Mouse (Mus musculus) midbrain, embryonic 13.5 days (tissue): ENCODE data around the gene Tesc. TPM values are rescaled to one million over a fixed set of nuclear protein-coding genes. Genes with fewer than 3 reads are reported as not detected.

Experiments used
- ATAC-seq: fragments of 200-750 bp; cut with Nextera tagmentation; 2 replicates; pipeline ENCODE4 v1.8.0; 2017; ENCODE audit warnings: mild to moderate bottlenecking, moderate TSS enrichment, moderate library complexity
- H3K27ac ChIP-seq: fragments of 300-500 bp; sonication (generic); 2 replicates; pipeline ENCODE4 v1.5.1; 2015; ENCODE audit warnings: inconsistent platforms, mild to moderate bottlenecking, moderate library complexity
- H3K27me3 ChIP-seq: fragments of 300-500 bp; sonication (generic); 2 replicates; pipeline ENCODE4 v1.6.1; 2015; ENCODE audit warnings: mild to moderate bottlenecking, inconsistent platforms
- H3K36me3 ChIP-seq: fragments of 300-500 bp; sonication (generic); 2 replicates; pipeline ENCODE4 v1.6.1; 2015; ENCODE audit warnings: mild to moderate bottlenecking, inconsistent platforms
- H3K4me1 ChIP-seq: fragments of 300-500 bp; sonication (generic); replicated peaks from 2 replicates; pipeline ENCODE4 v1.6.1; 2015; ENCODE audit warnings: inconsistent platforms
- H3K4me2 ChIP-seq: fragments of 300-500 bp; sonication (generic); replicated peaks from 2 replicates; pipeline ENCODE4 v1.6.1; 2015; ENCODE audit warnings: moderate library complexity, mild to moderate bottlenecking, inconsistent platforms
- H3K4me3 ChIP-seq: fragments of 300-500 bp; sonication (generic); replicated peaks from 2 replicates; pipeline ENCODE4 v1.5.1; 2015; ENCODE audit warnings: mild to moderate bottlenecking, inconsistent platforms
- H3K9ac ChIP-seq: fragments of 300-500 bp; sonication (generic); replicated peaks from 2 replicates; pipeline ENCODE4 v1.6.1; 2015; ENCODE audit warnings: mild to moderate bottlenecking, inconsistent platforms
- H3K9me3 ChIP-seq: fragments of 300-500 bp; sonication (generic); 2 replicates; pipeline ENCODE4 v1.6.1; 2016; ENCODE audit warnings: mild to moderate bottlenecking, inconsistent platforms
- WGBS: fragments of 180-500 bp; shearing (Covaris S2); methylation state at CpG from one replicate; pipeline ENCODE4 v1.1.7; 2015; 5-methylcytosine and 5-hydroxymethylcytosine counted together
- polyA plus RNA-seq: library from polyadenylated mRNA; unstranded; fragments of >200 nt; fragmentation: Nextera tagmentation; extraction: Ambion mirVana; gene quantifications from 2 replicates; pipeline ENCODE4 v1.2.1, GENCODE M21; 2015

Tesc gene
- polyA plus RNA-seq: 2.9 TPM in 2 replicates

DNA sequence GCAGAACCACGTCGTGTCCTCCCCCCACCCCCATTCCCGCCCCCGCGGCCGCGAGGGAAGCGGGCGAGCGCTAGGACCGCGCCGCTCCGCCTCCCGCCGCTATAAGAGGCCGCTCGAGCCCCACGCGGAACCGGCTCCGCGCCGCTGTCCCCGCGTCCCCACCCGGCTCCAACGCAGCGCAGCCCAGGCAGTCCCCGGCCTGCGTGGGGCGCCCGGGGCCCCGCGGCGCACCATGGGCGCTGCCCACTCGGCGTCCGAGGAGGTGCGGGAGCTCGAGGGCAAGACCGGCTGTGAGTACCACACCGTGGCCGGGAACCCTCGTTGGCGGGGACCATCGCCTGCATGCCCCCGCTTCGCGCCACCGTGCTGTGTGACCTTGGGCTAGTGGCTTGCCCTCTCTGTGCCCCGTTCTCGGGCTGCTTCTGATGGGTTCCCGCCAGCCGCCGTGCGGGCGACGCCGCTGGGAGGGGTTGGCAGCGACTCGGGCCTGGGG is at the start of gene Tesc:
Gene Tesc, plus strand, starts transcription at position 46 of the 493 bp plus-strand sequence.
- Histone ChIP-seq H3K4me1 (peaks cover 48% of the 10 kb centered on the region), H3K36me3 (no peaks in the 10 kb centered on the region), H3K27me3 (peaks cover 60% of the 10 kb centered on the region), H3K9ac (peak within 1 kb of the TSS; percentile 68), H3K27ac (no peak within 1 kb of the TSS), H3K9me3 (no peaks in the 10 kb centered on the region), H3K4me2 (peak within 1 kb of the TSS; percentile 99), H3K4me3 (peak within 1 kb of the TSS; percentile 66)
- WGBS: 2% methylated on average over 57 of the region's 63 CpGs
- ATAC-seq: peak; percentile 46; the same call in 1 of the 2 replicates

DNA sequence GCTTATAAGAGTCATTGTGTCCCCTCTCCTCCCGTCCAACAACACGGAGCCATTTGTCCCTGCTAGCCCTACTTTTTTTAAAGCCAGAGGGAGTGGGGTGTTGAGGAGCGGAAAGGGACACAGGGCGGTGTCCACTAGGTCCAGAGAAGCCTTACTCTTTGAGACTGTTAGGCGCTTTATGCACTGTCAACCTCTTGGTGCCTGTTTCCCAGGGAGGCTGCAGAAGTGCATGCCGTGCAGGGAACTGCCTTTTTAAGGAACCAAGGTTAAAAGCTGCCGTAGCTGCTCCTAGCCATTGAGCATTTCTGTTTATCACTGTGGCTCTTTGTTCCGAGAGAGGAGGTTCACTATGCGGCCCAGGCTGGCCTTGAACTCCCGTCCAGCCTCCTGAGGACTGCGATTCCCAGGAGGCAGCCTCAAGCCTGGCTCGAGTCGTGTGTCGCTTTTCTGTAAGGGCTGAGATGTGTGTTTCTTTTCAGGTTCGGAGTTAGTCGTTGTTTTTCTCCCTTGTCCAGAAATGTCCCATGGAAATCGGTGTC is 49.3 kb upstream of the Tesc start:
- Histone ChIP-seq H3K4me2 (peak overlapping the region; percentile 74), H3K9me3 (no peaks in the 10 kb centered on the region), H3K9ac (peak overlapping the region; percentile 99), H3K4me1 (peaks cover 35% of the 10 kb centered on the region), H3K27me3 (no peaks in the 10 kb centered on the region), H3K4me3 (peak overlapping the region; percentile 99), H3K36me3 (peaks cover 42% of the 10 kb centered on the region), H3K27ac (peak overlapping the region; percentile 93)
- WGBS: 44% methylated on average over 17 of the region's 17 CpGs
- ATAC-seq: no peak

DNA sequence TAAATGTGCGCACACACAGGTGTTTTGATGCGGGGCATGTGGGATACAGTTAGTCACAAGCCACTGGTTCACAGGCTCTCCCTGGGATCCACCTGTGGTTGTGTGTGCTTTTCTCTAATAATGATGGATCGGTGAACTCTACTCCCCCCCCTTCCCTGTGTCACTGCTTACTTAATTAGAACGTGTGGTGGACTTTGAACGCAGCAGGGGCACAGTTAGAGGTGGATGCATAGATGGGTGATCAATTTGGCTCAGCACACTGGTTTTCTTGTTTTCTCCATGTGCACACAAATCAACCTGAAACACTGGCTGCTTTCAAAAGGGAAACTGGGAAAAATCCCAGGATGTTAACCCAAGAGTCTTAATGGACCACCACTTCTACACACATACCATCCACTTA is 48.5 kb upstream of the Tesc start:
- Histone ChIP-seq H3K27ac (no peak overlapping the region), H3K4me1 (peaks cover 44% of the 10 kb centered on the region), H3K27me3 (no peaks in the 10 kb centered on the region), H3K4me3 (peak overlapping the region; percentile 99), H3K4me2 (peak overlapping the region; percentile 74), H3K9ac (peak overlapping the region; percentile 99; the same call in 1 of the 2 replicates), H3K9me3 (no peaks in the 10 kb centered on the region), H3K36me3 (peaks cover 51% of the 10 kb centered on the region)
- WGBS: 69% methylated on average over 5 of the region's 5 CpGs
- ATAC-seq: no peak

DNA sequence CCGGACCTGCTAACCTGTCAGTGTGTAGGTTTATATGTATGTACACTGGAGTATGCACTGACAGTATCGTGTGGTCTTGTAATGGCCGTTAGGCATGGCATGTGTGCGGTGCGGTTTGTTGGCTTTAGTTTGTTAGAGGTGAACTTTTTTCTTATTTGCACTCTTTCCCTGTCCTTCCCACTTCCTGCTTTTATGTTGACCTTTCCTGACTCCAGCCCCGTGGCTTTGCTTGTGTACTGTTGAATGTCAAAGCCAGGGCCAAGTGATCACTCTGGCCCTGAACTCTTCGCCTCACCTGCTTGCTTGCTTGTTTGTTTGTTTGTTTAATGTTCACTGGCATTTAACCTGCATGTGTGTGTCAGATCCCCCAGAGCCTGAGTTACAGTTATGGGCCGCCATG is 46.6 kb upstream of the Tesc start:
- Histone ChIP-seq H3K4me2 (no peak overlapping the region), H3K27ac (no peak overlapping the region), H3K4me3 (no peak overlapping the region), H3K9me3 (no peaks in the 10 kb centered on the region), H3K4me1 (peaks cover 44% of the 10 kb centered on the region), H3K36me3 (peaks cover 69% of the 10 kb centered on the region), H3K27me3 (no peaks in the 10 kb centered on the region), H3K9ac (no peak overlapping the region)
- WGBS: 91% methylated on average over 8 of the region's 8 CpGs
- no peak for ATAC-seq

DNA sequence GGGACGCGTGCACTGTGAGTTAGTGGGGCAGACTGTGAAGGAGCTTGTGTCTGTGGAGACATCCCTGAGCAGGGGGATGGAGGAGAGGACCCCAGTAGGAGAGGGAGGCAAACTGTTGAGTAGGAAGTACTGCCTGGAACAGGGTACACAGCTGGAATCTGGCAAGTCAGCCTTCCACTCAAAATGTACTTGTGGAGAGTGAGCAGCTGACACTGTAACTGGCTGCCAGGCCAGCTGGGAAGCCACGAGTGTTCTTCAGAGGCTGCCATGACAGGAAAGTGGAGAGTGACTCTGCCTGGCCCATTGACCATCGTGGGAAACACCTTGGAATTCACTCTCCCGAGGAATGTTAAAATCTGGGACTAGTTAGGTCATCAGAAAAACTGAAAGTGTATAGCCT is 45.6 kb upstream of the Tesc start:
- 89% methylated on average over 5 of the region's 5 CpGs for WGBS
- Histone ChIP-seq H3K4me3 (no peak overlapping the region), H3K9me3 (no peaks in the 10 kb centered on the region), H3K27ac (no peak overlapping the region), H3K4me2 (no peak overlapping the region), H3K36me3 (peaks cover 80% of the 10 kb centered on the region), H3K4me1 (peaks cover 42% of the 10 kb centered on the region), H3K27me3 (no peaks in the 10 kb centered on the region), H3K9ac (no peak overlapping the region)
- no peak for ATAC-seq

DNA sequence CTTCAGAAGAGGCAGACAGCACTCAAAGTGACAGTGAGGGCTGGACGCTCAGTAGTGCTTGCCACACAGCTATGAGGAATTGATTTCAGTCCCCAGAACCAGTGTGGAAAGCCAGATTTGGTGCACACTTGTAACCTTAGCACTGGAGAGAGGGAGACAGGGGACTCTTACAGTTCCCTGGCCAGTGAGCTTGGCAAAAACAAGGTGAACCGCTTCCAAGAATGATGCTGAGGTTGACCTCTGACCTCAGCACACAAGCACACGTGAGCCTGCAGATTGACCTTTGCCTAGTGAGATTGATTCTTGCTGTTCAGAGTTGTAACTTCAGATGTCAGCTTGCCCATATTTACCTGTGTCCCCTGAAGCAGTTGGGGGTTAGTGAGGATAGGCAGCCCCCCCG is 41.2 kb upstream of the Tesc start:
- Histone ChIP-seq H3K9me3 (no peaks in the 10 kb centered on the region), H3K4me3 (no peak overlapping the region), H3K9ac (no peak overlapping the region), H3K27me3 (no peaks in the 10 kb centered on the region), H3K4me2 (no peak overlapping the region), H3K36me3 (peaks cover 100% of the 10 kb centered on the region), H3K27ac (no peak overlapping the region), H3K4me1 (peaks cover 10% of the 10 kb centered on the region)
- ATAC-seq: no peak
- WGBS: 74% methylated on average over 4 of the region's 4 CpGs

DNA sequence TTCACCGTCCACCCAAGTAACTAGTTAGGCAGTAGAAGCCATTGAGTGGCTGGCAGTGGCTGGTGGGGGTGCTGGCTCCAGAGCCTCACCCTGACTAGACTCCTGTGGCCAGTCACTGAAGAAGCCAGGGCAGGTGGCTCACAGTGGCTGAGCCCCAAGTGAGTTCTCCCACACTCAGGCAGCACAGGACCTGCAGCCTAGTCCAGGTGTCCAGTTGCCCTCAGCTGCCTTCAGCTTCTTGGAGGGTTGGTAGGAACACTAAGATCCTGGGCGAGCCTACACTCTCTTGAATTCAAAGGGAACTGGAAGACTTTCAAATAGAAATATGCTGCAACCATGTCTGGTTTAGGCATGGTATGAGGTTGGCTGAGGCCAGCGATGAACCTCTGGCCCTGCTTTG is 39.7 kb upstream of the Tesc start:
- no peak for ATAC-seq
- H3K4me1 ChIP-seq: peaks cover 10% of the 10 kb centered on the region
- 96% methylated on average over 3 of the region's 3 CpGs for WGBS
- H3K27me3 ChIP-seq: no peaks in the 10 kb centered on the region
- peaks cover 100% of the 10 kb centered on the region for H3K36me3 ChIP-seq
- H3K4me3 ChIP-seq: no peak overlapping the region
- H3K4me2 ChIP-seq: no peak overlapping the region
- no peaks in the 10 kb centered on the region for H3K9me3 ChIP-seq
- no peak overlapping the region for H3K9ac ChIP-seq
- H3K27ac ChIP-seq: no peak overlapping the region

DNA sequence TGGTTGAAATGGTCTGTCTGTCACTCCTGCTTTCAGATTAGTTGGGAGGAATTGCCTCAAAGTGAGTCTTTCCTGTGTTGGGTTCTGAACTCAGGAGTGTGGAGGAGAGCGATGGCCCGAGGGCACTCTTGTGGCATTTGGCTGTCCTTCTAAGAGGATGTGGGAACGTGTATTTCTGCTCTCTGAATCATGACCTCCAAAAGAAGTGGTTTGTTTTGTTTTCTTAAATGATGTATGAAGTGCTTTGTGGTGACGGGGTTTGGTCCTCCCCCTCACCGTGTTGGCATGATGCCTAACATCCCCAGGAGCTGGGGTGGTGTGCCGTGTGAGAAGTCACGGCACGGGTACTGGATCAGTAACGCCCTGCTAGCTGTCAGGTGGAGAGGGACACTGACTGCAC is 39.2 kb upstream of the Tesc start:
- Histone ChIP-seq H3K27ac (no peak overlapping the region), H3K9ac (no peak overlapping the region), H3K36me3 (peaks cover 100% of the 10 kb centered on the region), H3K9me3 (no peaks in the 10 kb centered on the region), H3K27me3 (no peaks in the 10 kb centered on the region), H3K4me2 (no peak overlapping the region), H3K4me3 (no peak overlapping the region), H3K4me1 (peaks cover 8% of the 10 kb centered on the region)
- no peak for ATAC-seq
- WGBS: 92% methylated on average over 9 of the region's 9 CpGs

DNA sequence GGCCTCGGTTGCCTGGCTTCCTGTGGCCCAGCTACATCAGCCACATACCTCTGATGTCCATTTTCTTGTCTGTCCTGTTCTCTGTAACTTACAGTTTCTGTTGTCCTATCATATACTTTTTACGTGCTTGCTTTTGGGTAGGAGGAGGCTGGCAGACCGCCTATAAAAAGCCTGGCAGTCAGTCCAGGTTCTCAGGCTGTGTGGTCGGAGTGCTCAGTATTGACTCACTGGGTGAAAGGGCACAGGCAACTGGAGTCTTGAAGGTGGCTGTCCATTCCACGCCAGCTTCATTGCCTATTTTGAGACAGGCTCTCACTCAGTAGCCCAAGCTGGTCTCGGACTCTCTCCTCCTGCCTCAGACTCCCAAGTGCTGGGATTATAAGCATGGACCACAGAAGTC is 37.8 kb upstream of the Tesc start:
- Histone ChIP-seq H3K27ac (no peak overlapping the region), H3K4me3 (no peak overlapping the region), H3K36me3 (peaks cover 100% of the 10 kb centered on the region), H3K4me2 (no peak overlapping the region), H3K4me1 (no peaks in the 10 kb centered on the region), H3K27me3 (no peaks in the 10 kb centered on the region), H3K9ac (no peak overlapping the region), H3K9me3 (no peaks in the 10 kb centered on the region)
- no peak for ATAC-seq
- 91% methylated on average over 6 of the region's 6 CpGs for WGBS

DNA sequence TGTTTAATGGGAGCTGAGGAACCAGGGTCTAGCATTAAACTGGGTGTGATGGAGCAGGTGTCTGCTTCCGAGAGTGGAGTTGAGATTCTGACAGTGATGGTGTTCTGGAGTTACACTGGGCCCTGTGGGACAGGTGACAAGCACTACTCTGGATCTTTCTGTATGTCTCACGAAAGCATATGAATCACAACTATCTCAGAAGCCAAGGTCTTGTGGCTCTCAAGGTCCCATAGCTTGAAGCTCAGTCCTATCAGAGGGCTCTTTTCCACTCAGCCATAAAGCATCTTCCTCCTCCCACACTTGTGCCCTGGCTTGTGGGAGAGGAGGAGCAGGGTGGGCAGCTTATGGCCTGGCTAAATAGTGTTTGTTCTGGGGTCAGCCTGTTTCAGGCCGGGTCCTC is 36.6 kb upstream of the Tesc start:
- Histone ChIP-seq H3K27ac (no peak overlapping the region), H3K4me2 (no peak overlapping the region), H3K9me3 (no peaks in the 10 kb centered on the region), H3K9ac (no peak overlapping the region), H3K27me3 (no peaks in the 10 kb centered on the region), H3K36me3 (peaks cover 100% of the 10 kb centered on the region), H3K4me3 (no peak overlapping the region), H3K4me1 (no peaks in the 10 kb centered on the region)
- ATAC-seq: no peak
- WGBS: 85% methylated on average over 3 of the region's 3 CpGs

DNA sequence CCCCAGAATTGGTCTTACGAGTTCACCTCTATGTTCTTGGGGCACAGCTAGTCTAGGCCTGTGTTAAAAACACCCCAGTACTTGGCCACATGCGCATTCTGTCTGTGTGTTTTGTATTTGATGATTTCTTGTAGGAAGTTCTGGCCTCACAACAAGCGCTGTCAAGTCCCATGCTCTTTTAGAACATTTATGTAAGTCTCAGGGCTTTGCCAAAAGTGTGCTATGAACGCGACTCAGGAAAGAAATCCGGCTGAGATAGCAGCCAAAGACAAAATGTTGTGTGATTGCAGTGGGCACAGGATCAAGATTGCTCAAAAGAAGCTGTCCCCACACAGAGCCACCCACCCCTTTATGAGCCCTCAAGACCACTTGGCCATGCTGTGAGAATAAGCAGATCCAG is 34.0 kb upstream of the Tesc start:
- no peak for ATAC-seq
- Histone ChIP-seq H3K9me3 (no peaks in the 10 kb centered on the region), H3K4me2 (no peak overlapping the region), H3K4me1 (no peaks in the 10 kb centered on the region), H3K36me3 (peaks cover 99% of the 10 kb centered on the region), H3K4me3 (no peak overlapping the region), H3K9ac (no peak overlapping the region), H3K27me3 (no peaks in the 10 kb centered on the region), H3K27ac (no peak overlapping the region)
- WGBS: 96% methylated on average over 6 of the region's 6 CpGs

DNA sequence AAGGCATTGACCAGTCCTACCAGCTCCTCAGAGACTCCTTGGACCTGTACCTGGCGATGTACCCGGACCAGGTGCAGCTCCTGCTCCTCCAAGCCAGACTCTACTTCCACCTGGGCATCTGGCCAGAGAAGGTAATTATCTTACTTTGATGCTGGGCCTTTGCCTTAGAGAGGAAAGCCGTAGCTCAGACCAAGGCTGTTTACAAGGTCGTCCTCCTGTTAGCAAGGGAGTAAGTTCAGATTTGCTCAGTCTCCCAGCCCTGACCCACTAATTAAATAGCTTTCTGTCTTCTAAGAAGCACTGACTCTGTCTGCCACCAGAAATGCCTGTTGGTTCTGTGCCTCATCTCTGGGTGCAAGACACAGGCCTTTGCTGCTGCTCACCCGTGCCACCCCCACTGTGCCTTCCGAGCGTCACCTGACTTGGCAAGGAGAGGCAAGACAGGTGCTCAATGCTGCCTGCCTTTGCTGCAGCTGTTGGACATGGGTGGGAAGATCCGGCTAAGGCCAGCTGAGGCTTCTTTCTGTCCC is 32.1 kb upstream of the Tesc start:
- Histone ChIP-seq H3K27ac (no peak overlapping the region), H3K36me3 (peaks cover 99% of the 10 kb centered on the region), H3K4me3 (no peak overlapping the region), H3K27me3 (no peaks in the 10 kb centered on the region), H3K9ac (no peak overlapping the region), H3K9me3 (no peaks in the 10 kb centered on the region), H3K4me2 (no peak overlapping the region), H3K4me1 (no peaks in the 10 kb centered on the region)
- no peak for ATAC-seq
- WGBS: 95% methylated on average over 8 of the region's 8 CpGs

DNA sequence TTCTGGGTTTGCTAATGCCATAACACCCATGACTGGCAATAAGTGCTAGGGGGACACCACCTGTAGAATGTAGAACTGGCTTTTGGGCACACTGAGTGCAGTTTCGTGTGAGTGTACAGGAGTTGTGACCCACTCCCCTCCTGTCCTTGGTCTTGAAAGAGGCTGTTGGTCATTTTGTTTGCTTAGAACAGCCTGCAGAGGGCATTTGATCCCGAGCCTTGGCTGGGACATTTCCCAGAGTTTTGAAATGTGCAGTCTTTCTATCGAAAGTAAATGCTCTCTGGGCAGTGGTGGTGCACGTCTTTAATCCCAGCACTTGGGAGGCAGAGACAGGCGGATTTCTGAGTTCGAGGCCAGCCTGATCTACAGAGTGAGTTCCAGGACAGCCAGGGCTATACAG is 31.6 kb upstream of the Tesc start:
- no peak for ATAC-seq
- H3K4me2 ChIP-seq: no peak overlapping the region
- H3K9ac ChIP-seq: no peak overlapping the region
- no peaks in the 10 kb centered on the region for H3K27me3 ChIP-seq
- H3K27ac ChIP-seq: no peak overlapping the region
- no peaks in the 10 kb centered on the region for H3K9me3 ChIP-seq
- H3K4me1 ChIP-seq: no peaks in the 10 kb centered on the region
- H3K4me3 ChIP-seq: no peak overlapping the region
- 90% methylated on average over 6 of the region's 6 CpGs for WGBS
- peaks cover 99% of the 10 kb centered on the region for H3K36me3 ChIP-seq
